Mouse (Mus musculus) lung, postnatal 0 days (tissue): ENCODE results near the gene Hist1h4d. TPM values are rescaled to one million over a fixed set of nuclear protein-coding genes. Genes with fewer than 3 reads are reported as not detected.
"Not testable (repeated sequence)": the region's sequence is repeated elsewhere in the genome, so short reads cannot be mapped to it uniquely, and the experiment has no call there.

ENCODE experiments used
- ATAC-seq: fragments of 200-750 bp; cut with Nextera tagmentation; 2 replicates; pipeline ENCODE4 v1.8.0; 2017; ENCODE audit warnings: moderate library complexity
- DNase-seq: peaks from one replicate; pipeline ENCODE4 v3.0.0-alpha.2; 2016; ENCODE audit warnings: low spot score
- H3K27ac ChIP-seq: fragments of 300-500 bp; sonication (generic); 2 replicates; pipeline ENCODE4 v1.5.1; 2014; ENCODE audit warnings: antibody characterized with exemption, mild to moderate bottlenecking, low read length, mixed read lengths
- H3K27me3 ChIP-seq: fragments of 300-500 bp; sonication (generic); replicated peaks from 2 replicates; pipeline ENCODE4 v1.6.1; 2014; ENCODE audit warnings: low read length, mixed read lengths; ENCODE audit not compliant: insufficient read depth
- H3K36me3 ChIP-seq: fragments of 300-500 bp; sonication (generic); 2 replicates; pipeline ENCODE4 v1.6.1; 2014; ENCODE audit warnings: low read length, mixed read lengths; ENCODE audit not compliant: insufficient read depth
- H3K4me1 ChIP-seq: fragments of 300-500 bp; sonication (generic); 2 replicates; pipeline ENCODE4 v1.6.1; 2014; ENCODE audit warnings: antibody characterized with exemption, low read depth, low read length, mixed read lengths; ENCODE audit not compliant: insufficient read depth
- H3K4me2 ChIP-seq: fragments of 300-500 bp; sonication (generic); replicated peaks from 2 replicates; pipeline ENCODE4 v1.6.1; 2014; ENCODE audit warnings: low read depth, mild to moderate bottlenecking, low read length, moderate library complexity, mixed read lengths
- H3K4me3 ChIP-seq: fragments of 300-500 bp; sonication (generic); 2 replicates; pipeline ENCODE4 v1.5.1; 2014; ENCODE audit warnings: low read depth, low read length
- H3K9ac ChIP-seq: fragments of 300-500 bp; sonication (generic); replicated peaks from 2 replicates; pipeline ENCODE4 v1.6.1; 2014; ENCODE audit warnings: low read depth, mild to moderate bottlenecking
- H3K9me3 ChIP-seq: fragments of 300-500 bp; sonication (generic); 2 replicates; pipeline ENCODE4 v1.6.1; 2016; ENCODE audit warnings: low read length, mixed read lengths
- CTCF ChIP-seq: IDR thresholded peaks from 2 replicates; pipeline ENCODE4 v1.5.1; 2016; ENCODE audit warnings: antibody characterized with exemption, mild to moderate bottlenecking
- EP300 ChIP-seq: IDR thresholded peaks from 2 replicates; pipeline ENCODE4 v1.6.1; 2016; ENCODE audit warnings: antibody characterized with exemption, mild to moderate bottlenecking, control low read depth
- WGBS: fragments of 180-500 bp; shearing (Covaris S2); extraction: QIAGEN DNeasy Blood & Tissue Kit; methylation state at CpG from one replicate; pipeline ENCODE4 v1.1.7; 2014; 5-methylcytosine and 5-hydroxymethylcytosine counted together
- polyA plus RNA-seq: library from polyadenylated mRNA; unstranded; fragments of >200 nt; fragmentation: Nextera tagmentation; extraction: Ambion mirVana; gene quantifications from 2 replicates; pipeline ENCODE4 v1.2.1, GENCODE M21; 2015

Hist1h4d gene
- polyA plus RNA-seq, 1 experiment from 2014 or later, result 31.4 TPM

DNA sequence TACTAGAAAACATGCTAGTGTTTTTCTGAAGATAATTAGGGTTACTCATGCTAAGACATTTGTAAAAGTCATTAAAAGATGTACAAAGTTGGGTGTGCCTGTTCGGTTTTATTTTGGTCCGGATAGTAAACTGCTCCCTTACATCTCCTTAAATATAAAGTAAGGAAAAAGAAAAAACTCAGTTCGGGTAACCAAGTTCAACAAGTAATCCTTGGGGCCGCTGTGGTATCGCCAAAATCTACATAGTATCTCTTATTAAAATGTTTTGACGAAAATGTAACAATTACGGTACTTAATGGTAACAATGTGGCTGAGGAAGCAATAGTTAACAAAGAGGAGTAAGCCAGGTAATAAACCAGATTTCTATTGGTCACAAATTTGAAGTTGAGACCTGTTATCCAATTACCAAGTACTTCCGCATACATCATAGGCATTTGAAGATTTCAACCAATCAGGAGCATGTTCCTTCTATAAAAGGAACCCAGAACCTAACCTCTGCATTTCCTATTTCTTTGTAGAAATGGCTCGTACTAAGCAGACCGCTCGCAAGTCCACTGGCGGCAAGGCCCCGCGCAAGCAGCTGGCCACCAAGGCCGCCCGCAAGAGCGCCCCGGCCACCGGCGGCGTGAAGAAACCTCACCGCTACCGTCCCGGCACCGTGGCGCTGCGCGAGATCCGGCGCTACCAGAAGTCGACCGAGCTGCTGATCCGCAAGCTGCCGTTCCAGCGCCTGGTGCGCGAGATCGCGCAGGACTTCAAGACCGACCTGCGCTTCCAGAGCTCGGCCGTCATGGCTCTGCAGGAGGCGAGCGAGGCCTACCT lies 37.2 kb upstream of the Hist1h4d start, which contains the start of gene Hist1h3f:
Hist1h3f (plus strand) TSS at position 88 of the 822 bp plus-strand sequence.
- Histone ChIP-seq H3K9me3 (no peaks in the 10 kb centered on the region), H3K9ac (peak within 1 kb of the TSS; percentile 52), H3K27ac (peak within 1 kb of the TSS; percentile 86), H3K27me3 (no peaks in the 10 kb centered on the region), H3K4me1 (no peaks in the 10 kb centered on the region), H3K4me2 (peak within 1 kb of the TSS; percentile 63), H3K36me3 (no peaks in the 10 kb centered on the region), H3K4me3 (peak within 1 kb of the TSS; percentile 49)
- DNase-seq (peak; percentile 98), ATAC-seq (peak; percentile 94)
- under 1% methylated on average over 19 of the region's 45 CpGs for WGBS
- TF ChIP-seq CTCF, result no peak
- peak; percentile 46; the same call in 1 of the 2 replicates for TF ChIP-seq EP300

DNA sequence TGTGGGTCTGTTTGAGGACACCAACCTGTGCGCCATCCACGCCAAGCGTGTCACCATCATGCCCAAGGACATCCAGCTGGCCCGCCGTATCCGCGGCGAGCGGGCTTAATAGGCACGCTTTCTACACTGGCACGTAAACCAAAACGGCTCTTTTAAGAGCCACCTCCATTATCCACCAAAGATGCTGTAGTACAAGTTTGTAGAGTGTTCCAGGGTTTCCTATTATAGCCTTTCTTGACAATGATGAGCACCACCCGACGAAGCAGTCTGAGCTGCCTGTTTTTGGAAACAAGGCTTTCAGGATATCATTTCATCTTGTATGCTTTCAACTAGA lies 36.6 kb upstream of the Hist1h4d start:
- not testable (repeated sequence) for H3K36me3 ChIP-seq, H3K4me1 ChIP-seq, ATAC-seq, H3K27me3 ChIP-seq, H3K27ac ChIP-seq, H3K9ac ChIP-seq, H3K9me3 ChIP-seq, DNase-seq
- peak overlapping the region; percentile 49 for H3K4me3 ChIP-seq
- H3K4me2 ChIP-seq, result peak overlapping the region; percentile 63
- under 1% methylated on average over 11 of the region's 14 CpGs for WGBS

DNA sequence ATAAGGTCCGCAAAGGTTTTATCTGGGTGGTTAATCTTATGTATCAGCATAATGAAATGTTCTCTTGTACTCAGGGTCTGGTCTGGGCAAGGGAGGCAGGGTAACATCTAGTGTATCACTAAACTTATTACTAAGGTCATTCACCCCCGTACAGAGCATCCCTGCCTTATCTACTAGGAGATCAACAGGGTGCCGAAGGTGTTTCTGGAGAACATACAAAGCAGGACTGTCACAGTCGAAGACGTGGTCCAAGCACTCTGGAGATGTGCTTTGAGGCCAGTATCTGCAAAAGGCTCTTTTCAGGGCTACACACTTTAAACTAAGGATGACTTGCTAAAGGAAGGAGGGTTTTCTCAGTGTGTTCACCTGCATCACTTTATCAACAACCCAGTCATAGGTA lies 34.7 kb upstream of the Hist1h4d start:
- H3K4me1 ChIP-seq, result no peaks in the 10 kb centered on the region
- ATAC-seq, result no peak
- H3K27ac ChIP-seq, result no peak overlapping the region
- H3K9ac ChIP-seq, result no peak overlapping the region
- H3K27me3 ChIP-seq, result no peaks in the 10 kb centered on the region
- H3K4me2 ChIP-seq, result no peak overlapping the region
- no peak for TF ChIP-seq CTCF
- no peak for TF ChIP-seq EP300
- H3K36me3 ChIP-seq, result no peaks in the 10 kb centered on the region
- 49% methylated on average over 5 of the region's 5 CpGs for WGBS
- H3K4me3 ChIP-seq, result no peak overlapping the region
- DNase-seq, result no peak
- no peaks in the 10 kb centered on the region for H3K9me3 ChIP-seq

DNA sequence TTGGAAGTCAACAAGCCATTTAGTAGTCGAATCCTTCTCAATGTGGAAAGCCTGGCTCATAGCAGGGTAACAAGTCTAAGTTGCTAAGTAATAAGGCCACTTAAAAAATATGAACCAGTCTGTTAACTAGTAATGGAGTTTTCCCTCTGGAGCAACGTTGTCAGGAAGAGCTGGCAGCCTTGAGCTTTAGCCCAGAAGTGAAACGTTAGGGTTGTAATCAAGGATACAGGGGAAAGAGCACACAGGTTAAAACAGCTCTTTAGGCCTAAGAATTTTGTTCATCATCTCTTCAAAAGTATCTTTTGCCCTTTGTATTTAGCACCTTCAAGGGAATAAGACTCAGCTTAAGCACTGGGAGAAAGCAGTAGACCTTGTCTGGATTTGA lies 30.6 kb upstream of the Hist1h4d start:
- no peak overlapping the region for H3K9ac ChIP-seq
- no peaks in the 10 kb centered on the region for H3K27me3 ChIP-seq
- H3K4me2 ChIP-seq, result peak overlapping the region; percentile 59
- no peak for TF ChIP-seq CTCF
- TF ChIP-seq EP300, result no peak
- H3K9me3 ChIP-seq, result no peaks in the 10 kb centered on the region
- peak overlapping the region; percentile 75 for H3K27ac ChIP-seq
- no peaks in the 10 kb centered on the region for H3K4me1 ChIP-seq
- WGBS, result 0% methylated on average over 3 of the region's 3 CpGs
- H3K4me3 ChIP-seq, result peak overlapping the region; percentile 41
- no peaks in the 10 kb centered on the region for H3K36me3 ChIP-seq
- ATAC-seq, result no peak
- DNase-seq, result no peak

DNA sequence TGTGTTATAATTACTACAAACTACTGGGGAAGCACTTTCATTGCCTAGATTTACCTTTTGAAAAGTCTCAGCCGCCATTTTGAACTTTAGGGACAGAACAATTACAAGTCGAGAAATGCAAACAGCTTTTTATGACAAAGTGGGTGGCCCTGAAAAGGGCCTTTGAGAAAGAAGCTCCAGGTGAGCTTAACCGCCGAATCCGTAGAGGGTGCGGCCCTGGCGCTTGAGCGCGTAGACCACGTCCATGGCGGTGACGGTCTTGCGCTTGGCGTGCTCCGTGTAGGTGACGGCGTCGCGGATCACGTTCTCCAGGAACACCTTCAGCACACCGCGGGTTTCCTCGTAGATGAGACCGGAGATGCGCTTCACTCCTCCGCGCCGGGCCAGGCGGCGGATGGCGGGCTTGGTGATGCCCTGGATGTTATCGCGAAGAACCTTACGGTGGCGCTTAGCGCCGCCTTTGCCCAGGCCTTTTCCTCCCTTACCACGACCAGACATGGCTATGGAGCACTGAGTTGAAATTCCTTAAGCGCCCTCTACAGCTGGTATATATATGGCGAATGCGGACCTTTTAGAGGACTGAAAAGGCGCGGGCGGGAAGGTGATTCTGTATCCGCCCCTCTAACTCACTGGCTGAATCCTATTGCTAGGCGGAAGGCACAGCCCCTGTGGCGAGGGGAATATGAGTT lies 30.1 kb upstream of the Hist1h4d start, which contains the start of gene Hist1h4f:
Hist1h4f (minus strand) TSS at position 503 of the 689 bp plus-strand sequence.
- ATAC-seq (peak; percentile 77), DNase-seq (peak; percentile 97)
- H3K9me3 ChIP-seq, H3K36me3 ChIP-seq, H3K27me3 ChIP-seq, H3K4me1 ChIP-seq: not testable (repeated sequence)
- peak; percentile 66 for TF ChIP-seq CTCF
- peak; percentile 89 for TF ChIP-seq EP300
- under 1% methylated on average over 47 of the region's 47 CpGs for WGBS
- Histone ChIP-seq H3K4me2 (peak within 1 kb of the TSS; percentile 59), H3K27ac (peak within 1 kb of the TSS; percentile 75), H3K9ac (peak within 1 kb of the TSS; percentile 43), H3K4me3 (peak within 1 kb of the TSS; percentile 41)
